Mouse (Mus musculus): Measurements from ENCODE around the gene Fam198b.

Fam198b gene

DNA sequence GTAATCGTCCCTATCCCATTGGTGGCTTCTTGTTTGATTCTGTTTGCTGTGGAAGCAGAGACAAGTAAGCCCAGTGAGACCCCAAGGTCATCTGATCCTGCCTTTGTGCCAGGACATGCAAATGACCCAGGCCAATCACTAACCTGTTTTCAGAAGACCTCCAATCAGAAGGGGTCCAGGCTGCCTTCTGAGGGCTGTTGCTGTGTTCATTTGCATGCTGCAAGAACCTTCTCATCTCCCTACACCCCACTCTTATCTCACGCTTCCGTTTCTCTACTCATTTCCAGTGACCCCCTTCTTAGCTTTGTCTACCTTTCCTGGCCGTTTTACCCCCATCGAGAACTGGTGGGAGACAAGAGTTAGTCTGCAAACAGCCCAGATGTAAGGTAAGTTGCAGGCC lies at the start of gene Fam198b:
Fam198b (plus strand) TSS at position 229 of the 400 bp plus-strand sequence.
- peak; percentile 27 for DNase-seq (ENCODE audit: low read depth, low spot score)

DNA sequence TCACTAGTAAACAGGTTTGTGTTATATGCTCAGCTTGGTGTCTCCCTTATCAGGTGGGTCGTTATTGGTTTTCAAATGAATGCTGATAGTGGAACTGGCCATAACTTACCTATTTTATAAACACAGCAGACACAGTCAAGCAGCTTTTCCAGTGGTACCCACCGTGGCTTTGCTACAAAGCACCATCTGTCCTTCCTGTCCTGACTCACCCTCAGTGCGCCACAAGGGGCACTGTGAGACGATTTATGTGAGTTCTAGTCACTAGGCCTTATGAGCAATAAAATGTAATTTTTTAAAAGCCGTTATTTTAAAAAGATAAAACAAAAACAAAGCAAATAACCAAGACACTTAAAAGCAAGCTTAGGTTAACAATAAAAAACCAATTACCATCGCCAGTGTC lies 45.6 kb upstream of the Fam198b start:
- DNase-seq (ENCODE audit: low read depth, low spot score), result peak; percentile 37

DNA sequence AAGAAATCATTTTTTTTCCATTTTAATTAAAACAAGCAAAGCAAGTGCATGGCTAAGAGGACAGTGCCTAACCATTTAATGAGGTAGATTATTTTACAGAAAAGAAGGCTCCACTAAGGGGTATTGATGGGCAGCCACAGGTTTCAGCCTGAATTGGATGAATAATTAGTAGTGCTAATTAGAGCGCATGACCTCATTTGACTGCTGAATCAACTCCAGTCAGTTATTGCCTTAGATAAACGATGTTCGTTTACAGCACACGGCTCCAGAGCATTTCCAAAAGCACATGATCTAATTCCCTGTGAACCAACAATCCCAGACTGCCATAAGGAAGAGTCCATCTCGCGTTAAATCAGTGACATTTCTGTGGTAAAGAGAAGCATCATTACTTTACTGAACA lies 42.9 kb upstream of the Fam198b start:
- no peak for DNase-seq (ENCODE audit: low read depth, low spot score)

DNA sequence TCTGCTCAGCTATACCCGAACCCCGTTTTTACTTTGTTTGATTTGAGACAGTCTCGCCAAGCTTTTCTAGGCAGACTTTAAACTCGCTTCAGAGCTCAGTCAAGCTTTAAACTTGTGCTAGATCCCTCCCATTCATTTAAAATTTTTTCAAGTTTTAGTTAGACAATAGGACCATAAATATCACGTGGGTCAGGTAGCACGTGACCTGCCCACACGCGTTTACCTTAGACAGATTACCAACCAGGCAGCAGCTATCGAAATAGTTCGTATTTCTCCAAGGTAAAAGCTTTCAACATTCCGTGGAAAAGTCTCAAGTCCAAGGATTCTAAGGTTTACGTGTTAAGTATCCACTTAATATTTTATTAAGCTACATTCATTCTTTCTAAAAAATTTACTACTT lies 42.2 kb upstream of the Fam198b start:
- peak; percentile 85 for DNase-seq (ENCODE audit: low read depth, low spot score)

DNA sequence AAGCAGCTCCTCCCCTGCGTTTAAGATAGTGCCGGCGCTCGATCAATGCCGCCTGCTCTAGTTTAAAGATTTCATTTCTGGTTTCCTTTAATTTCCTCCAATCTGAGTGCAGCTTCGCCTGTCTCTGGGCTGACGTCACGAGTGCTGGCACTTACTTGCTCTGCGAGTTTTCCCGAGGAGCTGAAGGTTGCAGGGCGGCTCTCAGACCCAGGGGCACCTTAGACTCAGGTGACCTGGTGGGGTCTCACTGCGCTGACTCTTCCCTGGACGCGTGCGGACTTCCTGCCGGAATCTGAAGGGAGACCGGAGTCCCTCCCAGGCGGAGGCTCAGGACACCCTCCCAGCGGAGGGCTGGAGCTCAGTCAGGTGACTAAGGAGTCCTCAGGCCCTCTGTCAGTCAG lies 41.7 kb upstream of the Fam198b start:
- peak; percentile 87 for DNase-seq (ENCODE audit: low read depth, low spot score)

DNA sequence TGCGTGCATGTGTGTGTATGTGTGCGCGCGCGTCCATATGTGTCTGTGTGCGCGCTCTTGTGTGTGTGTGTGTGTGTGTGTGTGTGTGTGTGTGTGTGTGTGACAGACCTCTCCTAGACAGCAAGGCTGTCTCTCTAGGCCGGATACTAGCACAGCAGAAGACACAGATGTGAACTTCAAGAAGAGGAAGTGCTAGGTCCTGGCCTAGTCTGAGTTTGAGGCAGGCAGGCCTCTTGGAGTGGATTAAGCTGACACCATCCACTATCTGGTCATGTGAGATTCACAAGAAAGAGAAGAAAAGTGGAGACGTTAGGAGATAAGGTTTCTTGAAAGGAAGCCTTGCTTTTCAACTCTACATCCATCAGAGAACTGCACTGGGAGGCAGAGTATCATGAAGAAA lies 40.3 kb upstream of the Fam198b start:
- DNase-seq (ENCODE audit: low read depth, low spot score), result no peak

DNA sequence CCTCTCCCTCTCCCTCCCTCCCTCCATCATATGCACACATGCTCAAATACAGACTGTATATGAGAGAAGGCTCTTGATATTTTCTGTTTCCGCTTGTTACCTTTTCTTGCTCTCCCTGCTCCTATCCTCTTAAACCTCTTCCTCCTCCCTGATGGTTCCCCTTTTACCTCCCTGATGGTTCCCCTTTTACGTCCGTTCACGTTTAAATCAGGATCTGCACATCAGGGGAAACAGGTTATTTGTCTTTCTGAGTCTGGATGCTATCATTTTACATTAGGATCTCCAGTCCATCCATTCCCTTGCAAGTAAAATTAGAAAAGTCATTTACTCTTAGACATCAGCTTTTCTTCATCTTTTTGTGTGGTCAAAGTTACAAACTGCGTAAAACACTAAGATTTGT lies 37.7 kb upstream of the Fam198b start:
- no peak for DNase-seq (ENCODE audit: low read depth, low spot score)

DNA sequence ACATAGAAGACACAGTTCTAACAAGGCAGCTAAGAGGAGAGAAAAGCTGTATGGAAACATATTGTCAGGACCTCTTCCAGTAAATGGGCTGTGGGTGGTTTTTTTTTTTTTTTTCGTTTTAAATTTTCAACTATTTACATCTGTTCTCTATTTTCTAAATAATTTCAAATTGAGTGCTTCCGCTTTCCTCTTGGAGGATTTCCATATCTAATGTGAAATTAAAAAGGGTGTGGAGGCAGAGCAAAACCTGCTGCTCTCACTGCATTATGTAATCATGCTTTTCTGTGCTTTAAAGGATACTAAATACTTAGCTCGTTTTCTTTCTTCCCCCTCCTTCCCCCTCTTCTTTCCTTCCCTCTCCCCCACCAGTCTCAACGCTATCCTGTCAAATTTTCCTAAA lies 35.5 kb upstream of the Fam198b start:
- DNase-seq (ENCODE audit: low read depth, low spot score), result no peak

DNA sequence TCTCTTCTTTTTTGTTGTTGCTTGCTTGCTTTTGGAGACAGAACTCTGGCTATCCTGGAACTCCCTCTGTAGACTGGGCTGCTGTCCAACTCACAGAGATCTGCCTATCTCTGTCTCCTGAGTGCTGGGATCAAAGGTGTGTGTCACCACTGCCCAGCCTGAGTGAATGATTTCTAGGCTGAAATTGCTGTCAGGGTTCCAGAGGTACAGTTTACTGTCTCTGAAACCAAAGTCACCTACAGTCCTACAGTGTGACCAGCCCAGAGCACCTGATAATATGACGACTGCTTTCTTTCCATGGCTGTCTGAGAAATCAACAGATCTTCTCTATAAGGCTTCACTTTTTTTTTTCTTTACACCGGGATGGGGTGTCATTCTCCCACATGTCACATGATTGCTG lies 34.7 kb upstream of the Fam198b start:
- DNase-seq (ENCODE audit: low read depth, low spot score), result no peak

DNA sequence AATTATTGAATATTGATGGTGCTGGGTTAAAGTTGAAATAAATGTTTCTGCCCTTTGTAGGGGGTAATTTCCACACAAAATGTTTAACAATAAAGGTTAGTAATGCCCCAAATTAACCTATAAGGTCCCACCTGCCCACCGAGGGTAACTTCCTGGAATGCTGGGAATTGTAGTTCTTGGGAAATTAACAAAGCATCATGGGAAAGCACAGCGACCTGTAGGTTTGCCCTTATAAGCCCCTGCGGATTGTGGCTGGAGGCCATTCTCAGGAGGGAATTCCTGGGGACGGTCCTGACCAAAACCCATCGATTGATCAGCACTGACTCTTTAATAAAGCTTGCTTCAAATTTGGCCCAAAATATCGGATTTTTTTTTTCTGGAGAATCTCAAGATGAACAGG lies 33.7 kb upstream of the Fam198b start:
- DNase-seq (ENCODE audit: low read depth, low spot score), result peak; percentile 16

DNA sequence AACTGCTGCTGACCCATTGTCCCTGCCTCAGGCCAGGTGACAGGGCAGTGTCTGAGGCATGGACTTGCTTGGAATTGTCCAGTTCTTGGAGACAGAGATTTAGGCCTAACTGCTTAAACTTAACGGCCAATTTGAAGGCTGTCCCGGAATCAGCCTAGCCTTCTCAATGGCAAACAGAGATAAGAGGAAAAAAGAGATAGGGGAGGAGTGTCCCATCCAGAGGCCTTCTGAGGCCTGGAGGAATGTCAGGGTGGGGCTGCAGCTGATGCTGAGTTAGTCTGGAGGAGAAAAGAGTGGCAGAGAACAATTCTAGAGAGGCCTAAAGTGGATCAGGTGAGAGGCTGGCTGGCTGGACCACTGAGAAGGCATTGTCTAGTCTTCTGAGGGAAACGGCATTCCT lies 32.2 kb upstream of the Fam198b start:
- peak; percentile 35 for DNase-seq (ENCODE audit: low read depth, low spot score)

DNA sequence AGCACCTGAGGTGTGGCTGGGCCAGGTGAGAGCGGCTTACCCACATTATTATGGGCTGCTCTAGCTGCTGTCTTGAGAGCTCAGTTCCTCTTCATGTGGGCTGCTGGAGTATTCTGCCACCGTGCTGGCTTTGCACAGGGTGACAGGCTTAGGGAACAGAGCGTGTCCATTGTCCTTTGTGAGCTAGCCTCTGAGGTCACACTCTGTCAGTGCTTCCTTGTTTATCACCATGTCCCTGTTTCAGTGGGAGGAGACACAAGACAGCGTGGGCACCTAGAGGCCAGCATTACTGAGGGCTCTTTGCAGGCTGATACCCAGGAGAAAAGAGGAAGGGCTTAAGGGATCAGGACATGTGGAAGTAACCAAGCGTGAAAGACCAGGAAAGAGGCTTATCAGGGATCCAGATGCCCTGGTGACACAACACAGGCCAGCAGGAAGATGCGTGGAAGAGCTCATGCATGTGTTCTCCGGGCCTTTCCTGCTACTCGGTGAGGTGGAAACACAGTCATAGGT lies 31.6 kb upstream of the Fam198b start, which contains the start of gene Tmem144:
Tmem144 (minus strand) TSS at position 120 of the 513 bp plus-strand sequence.
- DNase-seq (ENCODE audit: low read depth, low spot score), result no peak

DNA sequence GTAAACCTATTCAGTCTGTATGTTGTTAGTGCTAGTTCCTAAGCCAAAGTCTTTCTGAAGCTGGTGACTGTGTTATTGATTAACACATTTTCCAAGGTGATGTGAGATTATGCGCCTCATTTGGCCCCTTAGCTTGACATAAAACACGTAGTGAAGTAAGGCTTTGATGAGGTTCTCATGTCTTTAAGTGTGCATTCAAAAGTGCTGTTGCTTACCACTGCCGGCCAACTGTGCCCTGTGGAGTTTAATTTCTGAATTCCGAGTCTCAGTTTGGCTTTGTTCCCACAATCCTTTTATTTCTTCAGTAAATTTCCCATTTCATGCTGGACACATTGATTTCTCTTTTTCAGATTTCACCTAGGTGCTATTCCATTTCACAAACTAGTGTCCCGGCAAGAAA lies 26.6 kb upstream of the Fam198b start:
- no peak for DNase-seq (ENCODE audit: low read depth, low spot score)

DNA sequence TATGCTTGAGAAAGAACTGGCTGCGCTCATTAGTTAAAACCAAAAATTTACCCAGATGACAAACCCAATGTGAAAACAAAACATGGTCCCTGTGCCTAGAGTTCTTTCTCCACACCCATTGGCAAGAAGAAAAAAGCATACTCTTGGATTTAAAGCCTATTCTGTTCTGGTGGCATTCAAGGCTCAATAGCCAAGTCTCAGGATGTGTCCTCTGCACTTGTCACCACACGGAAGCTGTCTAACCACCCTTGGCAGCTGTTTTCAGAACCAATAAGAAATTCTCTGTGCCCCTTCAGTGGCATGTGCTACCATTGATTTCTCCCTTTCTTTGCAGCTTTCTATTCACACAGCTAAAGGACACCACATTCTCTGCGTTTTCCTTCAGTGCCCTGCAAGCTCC lies 26.1 kb upstream of the Fam198b start:
- no peak for DNase-seq (ENCODE audit: low read depth, low spot score)

DNA sequence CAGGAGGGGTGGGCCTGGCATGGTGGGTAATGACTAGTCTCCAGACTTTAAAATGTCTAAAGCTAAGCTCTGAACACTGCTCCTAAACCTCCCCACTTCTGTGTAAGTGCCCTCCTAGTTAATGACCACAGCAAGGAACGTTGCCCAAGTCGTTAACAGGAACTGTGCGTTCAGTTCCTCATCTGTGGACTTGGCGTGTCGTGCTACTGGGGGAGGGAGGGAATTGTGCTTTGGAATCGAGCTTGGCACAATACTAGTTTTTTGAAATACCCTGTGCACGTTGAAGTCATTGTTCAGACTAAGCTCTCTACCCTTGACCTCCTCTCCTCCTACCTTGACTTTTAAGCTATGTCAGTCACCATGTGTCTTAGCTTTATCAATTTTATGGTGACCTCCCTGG lies 19.5 kb upstream of the Fam198b start:
- DNase-seq (ENCODE audit: low read depth, low spot score), result no peak

DNA sequence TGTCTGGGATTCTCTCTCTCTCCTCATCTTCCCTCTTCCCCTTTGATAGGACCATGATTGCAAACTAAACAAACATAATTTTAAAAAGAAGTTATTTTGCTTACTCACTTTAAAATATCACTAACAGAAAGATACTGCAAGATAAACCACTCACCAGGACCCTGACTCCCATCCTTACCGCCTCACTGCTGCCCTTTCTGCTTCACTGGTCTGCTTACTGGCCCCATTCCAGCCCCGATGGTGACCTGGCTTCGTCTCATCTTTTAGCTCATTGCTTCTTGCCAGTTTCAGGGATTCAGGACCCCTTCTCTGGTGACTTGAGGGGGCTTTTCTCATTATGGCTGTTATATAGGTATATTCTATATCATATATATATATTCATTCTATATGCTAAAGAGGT lies 18.2 kb upstream of the Fam198b start:
- no peak for DNase-seq (ENCODE audit: low read depth, low spot score)

DNA sequence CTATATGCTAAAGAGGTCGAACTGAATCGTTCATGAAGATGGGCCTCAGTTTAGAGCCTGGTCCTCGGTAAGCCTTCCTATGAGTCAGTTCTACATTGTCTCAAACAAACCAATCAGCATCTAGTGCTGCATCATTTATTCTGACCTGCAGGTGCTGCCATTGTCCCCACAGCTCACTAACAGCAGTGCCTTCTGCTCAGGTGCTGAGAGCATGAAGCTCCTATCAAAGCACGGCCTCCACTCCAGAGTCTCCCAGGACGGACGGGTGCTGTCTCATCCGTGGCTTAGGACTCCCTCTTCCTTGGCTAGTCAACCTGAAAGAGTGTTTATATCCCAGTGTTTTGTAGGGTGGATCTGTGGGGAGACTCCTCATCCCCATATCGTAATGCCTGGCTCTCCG lies 17.8 kb upstream of the Fam198b start:
- DNase-seq (ENCODE audit: low read depth, low spot score), result no peak

DNA sequence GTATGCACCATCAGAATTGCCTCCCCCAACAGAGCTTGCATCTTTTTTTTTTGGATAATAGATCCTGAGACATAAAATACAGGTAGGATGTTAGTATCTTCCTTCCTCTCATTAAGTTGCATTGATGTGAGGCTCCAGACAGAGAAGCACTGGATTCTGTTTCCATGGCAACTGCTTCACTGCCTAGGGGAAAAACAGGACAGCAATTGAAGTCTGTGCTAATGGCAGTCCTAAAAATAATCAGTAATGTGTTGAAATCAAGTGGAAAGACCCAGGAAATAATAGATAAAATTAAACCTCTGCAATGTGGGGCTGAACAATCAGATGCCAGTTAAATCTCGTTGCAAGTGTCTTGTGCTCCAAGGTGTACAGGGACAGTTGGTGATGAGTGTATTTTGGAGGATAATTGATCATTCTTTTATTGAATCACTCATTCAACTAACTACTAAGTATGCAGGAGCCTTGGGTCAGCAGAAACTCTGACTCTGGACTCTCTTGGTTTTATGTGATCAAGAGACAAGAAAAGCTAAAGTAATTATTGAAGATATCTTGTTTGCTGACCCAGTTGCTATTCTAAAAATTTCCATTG lies 17.1 kb upstream of the Fam198b start:
- DNase-seq (ENCODE audit: low read depth, low spot score), result no peak

DNA sequence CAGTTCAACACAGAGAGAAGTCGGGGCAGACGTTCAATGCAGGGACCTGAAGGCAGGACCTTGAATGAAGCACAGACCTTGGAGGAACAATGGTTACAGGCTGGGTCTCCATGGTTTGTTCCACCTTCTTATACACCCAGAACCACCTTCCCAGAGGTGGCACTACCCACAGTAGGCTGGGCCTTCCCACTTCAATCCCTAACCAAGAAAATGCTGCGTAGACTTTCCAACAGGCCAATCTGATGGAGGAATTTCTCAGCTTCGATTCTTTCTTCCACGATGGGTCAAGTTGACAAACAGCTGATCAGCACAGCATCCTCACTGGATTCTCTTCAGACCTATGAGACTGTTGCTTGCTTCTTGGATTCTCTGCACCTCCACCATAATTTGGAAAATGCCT lies 8.9 kb upstream of the Fam198b start:
- no peak for DNase-seq (ENCODE audit: low read depth, low spot score)

DNA sequence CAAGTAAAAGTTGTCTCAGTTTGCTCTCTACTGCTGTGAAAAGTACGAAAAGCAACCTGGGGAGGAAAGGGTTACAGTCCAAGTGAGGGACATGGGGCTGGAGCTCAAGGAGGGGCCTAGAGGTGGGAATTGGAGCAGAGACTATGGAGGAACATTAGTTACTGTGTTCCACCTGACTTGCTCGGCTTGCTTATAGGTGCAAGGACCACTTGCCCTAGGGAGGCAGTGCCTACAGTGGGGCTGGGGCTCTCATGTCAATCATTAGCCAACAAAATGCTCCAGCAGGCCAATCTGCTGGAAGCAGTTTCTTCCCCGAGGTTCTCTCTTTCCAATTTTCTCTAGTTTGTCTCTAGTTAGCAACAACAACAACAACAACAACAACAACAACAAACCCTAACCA lies 6.0 kb upstream of the Fam198b start:
- no peak for DNase-seq (ENCODE audit: low read depth, low spot score)

DNA sequence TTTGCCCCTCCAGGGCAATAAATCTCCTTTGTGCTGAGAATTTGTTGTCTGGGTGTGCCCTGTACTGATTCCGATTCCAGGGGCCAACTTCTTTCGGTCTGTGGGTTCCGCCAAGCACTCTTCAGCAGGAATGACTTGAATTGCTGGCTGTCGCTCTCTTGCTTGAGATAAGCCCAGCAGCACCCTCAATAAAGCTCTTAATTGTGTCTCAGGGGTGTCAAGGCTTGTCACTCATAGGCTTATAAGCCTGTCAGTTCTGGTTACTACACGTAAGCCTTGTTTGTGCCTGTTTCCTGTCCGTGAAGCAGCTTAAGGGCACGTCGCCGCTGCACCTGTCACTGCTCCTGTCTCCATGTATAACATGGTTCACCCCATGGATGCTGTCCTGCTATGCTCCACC lies 5.1 kb upstream of the Fam198b start:
- DNase-seq (ENCODE audit: low read depth, low spot score), result peak; percentile 12

DNA sequence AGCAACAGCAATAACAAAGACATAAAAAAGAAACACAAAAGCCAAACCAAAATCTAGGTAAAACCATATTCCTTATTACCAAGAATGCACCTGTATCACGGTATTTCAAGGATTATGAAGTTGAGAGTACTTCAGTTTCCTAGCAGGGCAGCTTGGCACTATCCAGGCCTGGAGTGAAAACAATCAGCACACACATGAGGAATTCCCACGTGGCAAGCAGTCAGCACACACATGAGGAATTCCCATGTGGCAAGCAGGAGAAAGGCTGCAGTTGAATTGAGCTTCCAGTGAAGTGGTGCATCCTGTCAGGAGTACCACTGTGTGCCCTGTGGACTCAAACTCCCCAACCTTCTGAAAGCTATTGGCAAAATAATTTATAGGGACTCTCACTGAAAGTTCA lies 2.7 kb upstream of the Fam198b start:
- no peak for DNase-seq (ENCODE audit: low read depth, low spot score)

DNA sequence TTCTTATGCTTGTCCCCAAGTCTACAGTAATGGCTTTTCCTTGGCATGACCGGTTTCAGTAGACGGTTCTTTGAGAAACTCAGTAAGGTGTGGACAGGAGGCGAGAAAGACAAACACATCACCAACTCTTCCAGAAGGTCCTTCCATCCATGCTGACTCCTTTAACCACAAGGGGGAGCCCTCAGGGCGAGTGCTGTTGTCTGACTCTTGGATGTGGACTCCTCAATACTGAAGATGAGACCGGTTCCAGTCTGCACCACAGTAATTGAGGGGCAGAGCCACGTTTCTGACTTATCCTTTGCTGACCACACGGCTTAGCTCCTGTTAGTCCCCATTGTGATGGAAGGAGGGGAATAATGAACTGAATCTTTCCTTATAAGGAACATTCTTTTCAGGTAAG lies 1.2 kb upstream of the Fam198b start:
- peak; percentile 81 for DNase-seq (ENCODE audit: low read depth, low spot score)

DNA sequence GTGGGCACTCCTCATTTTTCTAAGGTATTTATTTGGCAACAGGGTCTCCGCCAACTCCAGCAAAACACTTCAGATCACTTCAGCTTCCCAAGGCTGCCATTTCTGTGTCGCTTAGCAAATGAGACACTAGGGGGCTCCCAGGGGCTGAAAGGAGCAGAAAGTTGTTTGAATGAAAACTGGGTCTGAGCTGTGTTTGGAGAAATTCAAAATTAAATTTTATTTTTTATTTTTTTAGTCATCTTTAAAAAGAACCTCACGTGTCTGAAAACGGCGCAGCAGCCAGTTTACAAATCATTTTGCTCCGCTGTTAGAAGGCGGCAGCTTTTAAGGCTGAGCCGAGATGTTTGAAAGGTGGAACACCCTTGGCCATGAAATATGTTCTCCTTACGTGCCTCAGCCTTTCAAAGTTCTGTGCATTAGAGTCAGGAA lies 442 bp downstream of the Fam198b start:
- peak; percentile 67 for DNase-seq (ENCODE audit: low read depth, low spot score)
